Mouse (Mus musculus): Measurements from ENCODE around the gene Gm17660. TPM values are rescaled to one million over a fixed set of nuclear protein-coding genes. Genes with fewer than 3 reads are reported as not detected.
A peak's percentile ranks its signal among the peaks of the same experiment; 100 is the strongest.
"Not testable (repeated sequence)": the region's sequence is repeated elsewhere in the genome, so short reads cannot be mapped to it uniquely, and the experiment has no call there.

The Gm17660 gene
- polyA plus RNA-seq, 1 experiment from 2014 or later: not detected

GRCm38 (mm10) chr5:104024762-104025161 is 52.6 kb downstream of the Gm17660 start:
- Histone ChIP-seq H3K27me3 (ENCODE audit: insufficient read depth, low read length) (no peaks in the 10 kb centered on the region), H3K4me1 (ENCODE audit: insufficient read depth) (peaks cover 6% of the 10 kb centered on the region), H3K36me3 (ENCODE audit: insufficient read depth) (no peaks in the 10 kb centered on the region), H3K9me3 (ENCODE audit: low read depth, low read length) (no peaks in the 10 kb centered on the region), H3K4me3 (ENCODE audit: low read depth, low read length) (no peak overlapping the region), H3K9ac (no peak overlapping the region), H3K4me2 (no peak overlapping the region), H3K27ac (ENCODE audit: low read depth) (no peak overlapping the region)
- ATAC-seq (ENCODE audit: insufficient read depth): no peak
- 63% methylated on average over 11 of the region's 11 CpGs for WGBS
- DNase-seq: no peak
- TF ChIP-seq CTCF (IDR thresholded peaks at IDR 0.05; ENCODE audit: low read depth): no peak

- H3K27ac ChIP-seq (ENCODE audit: low read depth); H3K27me3 ChIP-seq (ENCODE audit: insufficient read depth, low read length); DNase-seq; H3K4me1 ChIP-seq (ENCODE audit: insufficient read depth); H3K9ac ChIP-seq; H3K9me3 ChIP-seq (ENCODE audit: low read depth, low read length); H3K36me3 ChIP-seq (ENCODE audit: insufficient read depth); ATAC-seq (ENCODE audit: insufficient read depth); H3K4me3 ChIP-seq (ENCODE audit: low read depth, low read length); H3K4me2 ChIP-seq: not testable (repeated sequence)
- 75% methylated on average over 5 of the region's 5 CpGs for whole genome bisulfite sequencing
Measured at GRCm38 (mm10) chr5:104024193-104024592, 53.2 kb downstream of the Gm17660 start.

GRCm38 (mm10) chr5:104023289-104024020 is 54.0 kb downstream of the Gm17660 start:
- peak overlapping the region; percentile 19; the same call in 1 of the 2 replicates for H3K27ac ChIP-seq (ENCODE audit: low read depth)
- 56% methylated on average over 8 of the region's 8 CpGs for WGBS
- no peaks in the 10 kb centered on the region for H3K27me3 ChIP-seq (ENCODE audit: insufficient read depth, low read length)
- ATAC-seq (ENCODE audit: insufficient read depth): no peak
- no peak overlapping the region for H3K9ac ChIP-seq
- no peaks in the 10 kb centered on the region for H3K9me3 ChIP-seq (ENCODE audit: low read depth, low read length)
- peaks cover 6% of the 10 kb centered on the region for H3K4me1 ChIP-seq (ENCODE audit: insufficient read depth)
- no peak overlapping the region for H3K4me3 ChIP-seq (ENCODE audit: low read depth, low read length)
- H3K4me2 ChIP-seq: 0 out of 2 replicates have a peak overlapping the region, but pooled peaks have one; percentile 1
- no peaks in the 10 kb centered on the region for H3K36me3 ChIP-seq (ENCODE audit: insufficient read depth)
- DNase-seq: no peak
- no peak for TF ChIP-seq CTCF (IDR thresholded peaks at IDR 0.05; ENCODE audit: low read depth)

GRCm38 (mm10) chr5:104022558-104022957 is 54.9 kb downstream of the Gm17660 start:
- no peak for TF ChIP-seq CTCF (IDR thresholded peaks at IDR 0.05; ENCODE audit: low read depth)
- H3K9me3 ChIP-seq (ENCODE audit: low read depth, low read length): no peaks in the 10 kb centered on the region
- H3K36me3 ChIP-seq (ENCODE audit: insufficient read depth): 0 out of 2 replicates have a peak, but pooled peaks cover 3% of the 10 kb centered on the region
- WGBS: 47% methylated on average over 5 of the region's 5 CpGs
- no peak overlapping the region for H3K9ac ChIP-seq
- peak overlapping the region; percentile 52; the same call in 1 of the 2 replicates for H3K4me3 ChIP-seq (ENCODE audit: low read depth, low read length)
- H3K27ac ChIP-seq (ENCODE audit: low read depth): no peak overlapping the region
- peak overlapping the region; percentile 70 for H3K4me2 ChIP-seq
- no peak for ATAC-seq (ENCODE audit: insufficient read depth)
- H3K27me3 ChIP-seq (ENCODE audit: insufficient read depth, low read length): no peaks in the 10 kb centered on the region
- no peak for DNase-seq
- H3K4me1 ChIP-seq (ENCODE audit: insufficient read depth): peaks cover 6% of the 10 kb centered on the region

- DNase-seq: peak; percentile 94
- under 1% methylated on average over 31 of the region's 31 CpGs for WGBS
- H3K9ac ChIP-seq: peak within 1 kb of the TSS; percentile 69
- peak; percentile 94 for ATAC-seq (ENCODE audit: insufficient read depth)
- H3K36me3 ChIP-seq (ENCODE audit: insufficient read depth): 0 out of 2 replicates have a peak, but pooled peaks cover 4% of the 10 kb centered on the region
- peak within 1 kb of the TSS; percentile 90 for H3K27ac ChIP-seq (ENCODE audit: low read depth)
- no peak for TF ChIP-seq CTCF (IDR thresholded peaks at IDR 0.05; ENCODE audit: low read depth)
- no peaks in the 10 kb centered on the region for H3K9me3 ChIP-seq (ENCODE audit: low read depth, low read length)
- H3K4me1 ChIP-seq (ENCODE audit: insufficient read depth): peaks cover 6% of the 10 kb centered on the region
- peak within 1 kb of the TSS; percentile 70 for H3K4me2 ChIP-seq
- H3K4me3 ChIP-seq (ENCODE audit: low read depth, low read length): peak within 1 kb of the TSS; percentile 52
- H3K27me3 ChIP-seq (ENCODE audit: insufficient read depth, low read length): no peaks in the 10 kb centered on the region
Measured at GRCm38 (mm10) chr5:104021597-104022378, 55.6 kb downstream of the Gm17660 start, which contains the start of gene Hsd17b11. TSS of gene Hsd17b11 (minus strand) at chr5:104021919.

Small RNAs within 50 kb of the gene (microRNA-seq; reads per million reads assigned to microRNA genes)
- gene Mir5619 (ENCODE audit: borderline number of aligned reads): 4.0 reads per million, percentile 14 among the genes with 10 or more reads in this experiment

Other genes starting within 250 kb of the Gm17660 start
- gene Klhl8, start 166.3 kb downstream of the Gm17660 start, polyA plus RNA-seq (2014; fragmentation: Nextera tagmentation; extraction: Ambion mirVana): 9.4 and 11.1 TPM in 2 replicates
- gene Hsd17b13, start 100.2 kb downstream of the Gm17660 start, polyA plus RNA-seq (2014; fragmentation: Nextera tagmentation; extraction: Ambion mirVana): 0.23 and 0.61 TPM in 2 replicates
- 4.2 and 4.4 TPM in 2 replicates for gene Hsd17b11, start 55.7 kb downstream of the Gm17660 start, polyA plus RNA-seq (2014; fragmentation: Nextera tagmentation; extraction: Ambion mirVana)
- gene Nudt9, start 31.3 kb downstream of the Gm17660 start, polyA plus RNA-seq (2014; fragmentation: Nextera tagmentation; extraction: Ambion mirVana): 62.0 and 66.6 TPM in 2 replicates
- gene Sparcl1, start 36.1 kb upstream of the Gm17660 start, polyA plus RNA-seq (2014; fragmentation: Nextera tagmentation; extraction: Ambion mirVana): 296 and 307 TPM in 2 replicates
- not detected in 2 replicates for gene Dspp, start 93.1 kb upstream of the Gm17660 start, polyA plus RNA-seq (2014; fragmentation: Nextera tagmentation; extraction: Ambion mirVana)
- 0.47 and 0.86 TPM in 2 replicates for gene Dmp1, start 125.0 kb upstream of the Gm17660 start, polyA plus RNA-seq (2014; fragmentation: Nextera tagmentation; extraction: Ambion mirVana)
- 3.0 and 3.9 TPM in 2 replicates for gene Ibsp, start 221.6 kb upstream of the Gm17660 start, polyA plus RNA-seq (2014; fragmentation: Nextera tagmentation; extraction: Ambion mirVana)
- not detected in 2 replicates for gene Mepe, start 247.7 kb upstream of the Gm17660 start, polyA plus RNA-seq (2014; fragmentation: Nextera tagmentation; extraction: Ambion mirVana)